Mouse (Mus musculus) spleen, adult 12 weeks (tissue): ENCODE measurements around the gene Smndc1.

Experiments used
- DNase-seq: peaks from one replicate; pipeline ENCODE4 v3.0.0; 2022; ENCODE audit warnings: low spot score

Smndc1 gene

DNA sequence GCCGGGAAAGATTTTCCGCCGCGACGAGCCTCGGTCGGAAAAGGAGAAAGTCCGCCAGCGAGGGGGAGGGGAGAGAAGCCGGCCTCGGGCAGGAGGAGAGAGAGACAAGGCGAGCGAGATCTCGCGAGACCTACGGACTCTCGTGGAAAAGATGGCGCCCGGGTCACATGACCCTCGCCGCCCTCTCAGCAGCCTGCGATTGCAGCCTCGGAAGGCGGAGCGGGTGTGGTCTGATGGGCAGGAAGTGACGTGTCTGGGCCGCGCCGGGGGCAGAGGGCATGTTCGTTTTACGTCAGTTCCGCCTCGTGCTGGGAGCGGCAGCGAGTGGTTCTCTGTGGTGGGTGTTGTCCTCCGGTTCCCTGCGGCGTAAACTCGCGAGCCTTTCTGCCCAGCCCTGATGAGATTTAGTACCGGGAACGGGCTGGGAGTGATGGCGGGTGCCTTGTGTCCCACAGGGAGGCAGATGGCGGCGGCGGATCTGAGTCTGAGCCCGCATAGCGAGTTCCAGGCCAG lies at the start of gene Smndc1:
Smndc1 (minus strand) TSS at position 84 of the 513 bp plus-strand sequence.
- peak; percentile 98 for DNase-seq

GRCm38 (mm10) chr19:53439340-53439739 lies 49.0 kb upstream of the Smndc1 start:
- DNase-seq = no peak

GRCm38 (mm10) chr19:53437991-53438390 lies 47.6 kb upstream of the Smndc1 start:
- no peak for DNase-seq

GRCm38 (mm10) chr19:53437311-53437958 lies 47.1 kb upstream of the Smndc1 start:
- no peak for DNase-seq

- DNase-seq = no peak
These were observed 43.7 kb upstream of the Smndc1 start for GRCm38 (mm10) chr19:53433949-53434689.

DNA sequence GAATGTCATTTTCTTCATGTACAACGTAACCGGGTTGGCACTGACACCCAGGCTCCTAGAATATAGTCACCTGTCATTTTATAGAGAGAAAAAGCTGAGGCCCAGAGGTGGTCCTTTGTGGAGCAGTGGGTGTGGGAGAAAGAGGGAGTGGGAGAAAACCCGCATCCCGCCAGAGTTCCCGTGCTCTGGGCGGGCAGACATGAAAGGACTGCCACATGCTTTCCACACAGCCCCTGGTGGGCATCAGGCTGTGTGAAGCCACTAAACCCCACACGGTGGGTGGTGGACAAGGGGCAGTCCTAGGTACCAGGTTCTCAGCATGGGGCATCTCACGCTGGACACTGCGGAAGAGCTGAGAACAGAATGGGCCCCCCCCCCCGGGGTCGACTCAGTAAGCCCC lies 40.6 kb upstream of the Smndc1 start:
- DNase-seq = no peak

- DNase-seq = no peak
These were observed 40.0 kb upstream of the Smndc1 start for GRCm38 (mm10) chr19:53430356-53430755.

DNA sequence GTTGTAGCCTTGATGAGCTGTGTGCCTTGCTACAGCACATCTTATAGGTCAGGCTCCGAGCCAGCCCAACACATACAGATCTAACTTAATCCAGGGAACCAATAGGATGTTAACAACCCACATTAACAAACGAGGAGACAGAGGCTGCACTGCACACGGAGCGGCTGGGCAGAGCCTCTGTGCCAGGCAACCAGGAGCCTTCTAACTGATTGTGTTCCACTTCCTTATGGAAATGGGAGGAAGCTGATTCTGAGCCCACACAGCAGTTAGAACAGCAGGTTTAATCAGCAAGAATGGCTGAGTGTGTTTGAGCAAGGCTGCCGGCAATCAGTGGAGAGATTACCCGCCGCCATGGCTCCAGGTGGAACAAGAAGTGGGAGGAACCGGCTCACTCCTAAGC lies 37.4 kb upstream of the Smndc1 start:
- DNase-seq = no peak

GRCm38 (mm10) chr19:53427346-53427745 lies 37.0 kb upstream of the Smndc1 start:
- DNase-seq = no peak

GRCm38 (mm10) chr19:53425824-53426223 lies 35.4 kb upstream of the Smndc1 start:
- no peak for DNase-seq

DNA sequence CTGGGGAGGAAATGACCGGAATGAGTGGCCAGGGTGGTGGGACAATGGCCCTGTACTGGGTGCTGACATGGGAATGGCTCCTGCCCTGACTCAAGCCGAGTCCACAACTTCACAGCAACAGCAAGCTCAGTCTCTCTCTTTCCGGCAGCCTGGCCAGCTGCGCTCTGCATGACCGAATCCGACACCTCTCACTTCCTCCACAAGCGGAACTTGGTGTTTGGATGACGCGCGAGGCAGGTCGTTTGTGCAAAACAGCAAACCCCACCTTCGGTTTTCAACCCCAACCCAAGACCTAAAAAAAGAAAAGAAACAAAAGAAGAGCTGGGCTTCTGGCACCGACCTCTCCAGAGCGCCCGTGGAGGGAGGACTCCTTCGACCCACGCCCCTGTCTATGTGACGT lies 34.3 kb upstream of the Smndc1 start:
- DNase-seq = peak; percentile 70

DNA sequence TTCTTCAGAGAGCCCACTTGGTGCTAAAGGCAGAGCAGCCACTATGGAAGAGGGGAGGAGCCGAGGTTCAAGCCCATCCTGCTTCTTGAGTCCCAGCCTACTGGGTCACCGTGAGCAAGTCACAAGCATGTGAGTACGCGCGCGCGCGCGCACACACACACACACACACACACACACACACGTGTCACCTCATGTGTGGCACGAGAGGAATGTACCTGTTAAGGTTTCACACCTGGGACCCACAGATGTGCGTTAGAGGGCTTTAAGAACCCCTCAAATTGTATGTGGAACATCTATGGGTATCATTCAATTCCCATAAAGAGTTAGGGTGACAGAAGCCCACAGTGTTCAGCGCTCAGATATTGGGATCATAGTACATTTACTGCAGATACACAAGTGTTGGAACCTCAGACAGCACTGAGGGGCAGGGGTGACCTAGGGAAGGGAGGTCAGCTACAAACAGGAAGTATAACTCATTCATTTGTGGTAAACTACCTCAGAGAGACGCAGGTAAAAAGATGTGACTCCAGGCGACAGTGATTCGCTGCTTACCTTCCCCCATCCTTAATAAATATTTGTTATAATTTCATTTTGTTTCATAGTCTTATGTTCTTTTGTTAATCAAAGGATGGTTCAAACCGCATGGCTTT lies 33.6 kb upstream of the Smndc1 start:
- DNase-seq = peak; percentile 36

DNA sequence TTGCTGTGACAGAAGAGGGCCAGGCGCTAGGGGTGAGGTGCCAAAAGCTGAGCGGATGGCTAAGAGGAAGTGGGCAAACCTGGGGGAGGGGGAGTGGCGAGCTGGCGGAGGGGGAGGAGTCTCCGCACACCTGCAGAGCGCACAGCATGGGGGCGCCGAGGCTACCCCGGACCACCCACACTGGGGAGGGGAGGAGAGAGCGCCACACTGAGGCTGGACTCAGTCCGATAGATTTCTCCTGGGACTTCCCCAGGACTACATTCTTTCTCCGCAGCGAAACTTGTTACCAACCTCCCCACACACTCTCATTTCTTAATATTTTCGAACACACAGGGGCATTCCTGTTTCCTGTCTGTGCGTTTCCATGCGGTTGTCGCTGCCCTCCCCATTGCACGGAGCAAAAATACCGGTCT lies 33.0 kb upstream of the Smndc1 start:
- DNase-seq = peak; percentile 55

DNA sequence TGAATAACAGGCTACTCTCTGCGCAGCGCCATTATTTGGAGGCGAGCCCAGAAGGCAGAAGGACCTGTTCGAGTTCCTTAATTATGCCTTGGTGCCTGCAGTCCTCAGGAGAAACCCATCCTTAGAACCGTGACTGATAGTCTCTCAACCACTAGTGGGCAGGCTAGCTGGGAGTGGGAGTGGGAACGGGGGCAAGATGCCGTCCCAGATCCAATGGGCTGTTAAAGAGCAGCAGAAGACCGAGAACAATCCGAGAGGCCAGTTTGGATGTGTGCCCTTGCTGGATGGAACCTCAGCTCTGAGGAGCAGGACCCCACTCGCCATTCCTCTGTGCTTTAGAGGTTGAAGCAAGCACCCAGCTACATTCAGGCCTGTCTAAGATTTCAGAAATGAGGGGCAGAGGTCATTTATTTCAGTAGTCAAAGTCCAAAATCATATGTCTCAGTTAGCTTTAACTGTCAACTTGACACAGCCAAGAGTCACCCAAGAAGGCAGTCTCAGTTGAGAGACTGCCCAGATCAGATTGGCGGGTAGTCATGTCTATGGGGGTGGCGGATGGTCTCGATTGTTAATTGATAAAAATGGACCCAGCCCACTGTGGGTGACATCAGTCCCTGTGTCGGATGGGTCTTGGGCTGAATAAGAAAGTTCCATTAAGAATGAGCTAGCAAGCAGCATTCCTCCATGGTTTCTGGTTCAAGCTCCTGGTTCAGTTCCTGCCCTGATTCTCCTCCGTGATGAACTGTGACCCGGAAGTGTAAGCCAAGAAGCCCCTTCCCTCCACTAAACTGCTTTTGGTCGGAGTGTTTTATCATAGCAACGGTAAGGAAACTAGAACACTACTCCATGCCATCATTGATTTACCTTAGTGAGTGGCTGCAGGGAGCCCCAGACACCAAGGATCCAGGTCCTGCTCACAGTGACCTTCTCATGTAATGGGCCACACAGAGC lies 32.3 kb upstream of the Smndc1 start:
- DNase-seq = no peak

DNA sequence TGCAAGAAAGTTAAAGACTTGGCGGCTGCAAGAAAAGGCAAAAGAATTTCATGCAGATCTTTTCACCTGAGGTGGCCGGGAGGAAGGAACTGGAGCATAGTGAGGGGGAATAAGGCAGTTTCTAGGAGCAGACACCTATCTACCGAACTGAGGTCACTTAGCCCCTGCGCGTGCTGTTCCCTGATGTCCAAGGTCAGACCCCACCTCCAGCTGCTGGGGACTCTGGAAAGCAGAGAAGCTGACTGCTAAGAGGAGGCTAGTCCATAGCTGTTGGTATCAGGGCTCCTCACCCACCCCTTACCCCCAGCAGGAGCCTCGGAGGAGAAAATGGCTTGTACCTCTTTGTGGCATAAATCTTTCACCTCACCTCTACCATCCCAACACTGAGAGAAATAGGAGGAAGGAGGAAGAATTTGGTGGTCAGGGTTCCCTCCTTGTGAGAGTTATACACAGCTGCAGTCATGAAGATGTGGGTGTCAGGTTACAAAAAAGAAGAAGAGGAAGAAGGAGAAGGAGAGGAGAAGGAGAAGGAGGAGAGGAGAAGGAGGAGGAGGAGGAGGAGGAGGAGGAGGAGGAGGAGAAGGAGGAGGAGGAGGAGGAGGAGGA lies 31.3 kb upstream of the Smndc1 start:
- DNase-seq = no peak

DNA sequence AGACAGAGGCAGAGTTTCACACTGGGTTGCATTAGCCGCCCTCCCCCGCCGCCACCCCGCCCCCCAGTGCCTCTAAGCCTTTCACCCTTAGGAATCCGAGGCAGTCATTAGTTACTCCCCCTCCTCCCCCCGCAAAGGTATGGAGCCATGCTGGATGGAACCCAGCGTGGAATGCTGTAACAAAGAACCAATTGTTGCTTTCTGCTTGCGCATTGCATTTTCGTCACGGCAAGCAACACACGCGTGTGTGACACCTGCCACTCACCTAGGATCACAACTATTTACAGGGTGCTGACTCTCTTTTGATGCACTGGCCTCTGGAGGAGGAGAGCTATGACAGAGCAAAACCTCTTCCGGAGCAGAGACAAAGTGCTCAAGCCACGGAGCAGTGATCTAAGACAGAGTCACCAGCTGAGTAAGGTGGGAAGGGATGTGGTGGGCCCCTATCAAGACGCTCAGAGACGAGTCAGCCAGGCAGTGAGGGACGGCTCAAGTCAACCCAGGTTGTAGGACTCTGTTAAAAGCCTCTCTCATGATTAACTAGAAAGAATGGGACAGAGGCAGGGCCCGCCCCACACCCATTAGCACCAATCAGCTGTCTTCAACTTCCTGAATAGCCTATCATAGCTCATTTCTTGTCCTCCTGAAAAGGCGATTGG lies 30.7 kb upstream of the Smndc1 start:
- DNase-seq = peak; percentile 43

- DNase-seq = peak; percentile 55
These were observed 29.5 kb upstream of the Smndc1 start for GRCm38 (mm10) chr19:53419834-53420233.

DNA sequence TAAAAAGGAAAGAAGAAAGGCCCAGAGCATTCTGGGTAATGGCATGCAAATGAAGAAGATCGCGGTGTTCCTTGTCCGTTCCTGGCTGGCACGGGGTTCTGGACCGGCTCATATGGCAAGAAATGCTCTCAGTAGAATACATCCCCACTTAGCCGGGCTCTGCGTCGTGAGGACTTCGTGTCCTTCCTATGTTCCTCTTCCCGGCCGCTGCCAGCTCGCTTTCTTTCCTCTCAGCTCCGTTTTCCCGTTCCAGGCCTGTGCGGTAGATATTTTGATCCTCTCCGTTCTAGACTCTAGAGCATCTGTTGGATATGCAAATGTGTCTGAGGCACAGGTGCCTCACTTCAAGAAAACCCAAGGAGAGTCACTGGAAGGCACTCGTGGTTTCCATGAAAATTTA lies 24.8 kb upstream of the Smndc1 start:
- no peak for DNase-seq

DNA sequence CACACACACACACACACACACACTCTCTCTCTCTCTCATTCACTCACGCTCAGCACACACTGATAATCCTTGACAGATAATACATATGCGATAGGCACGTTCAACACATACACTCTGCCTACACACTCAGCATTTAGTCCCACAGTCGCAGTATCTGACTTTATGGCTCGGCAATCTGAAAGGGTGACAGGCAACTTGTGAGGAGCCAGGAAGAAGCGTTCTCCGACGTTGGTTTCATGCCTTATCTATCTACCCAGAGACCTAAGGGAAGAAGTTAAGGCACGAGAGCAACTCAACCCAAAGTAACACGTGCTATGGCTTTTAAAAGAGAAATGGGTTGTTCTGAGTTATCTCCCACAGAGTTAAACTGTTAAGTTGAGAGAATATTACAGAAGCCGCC lies 24.3 kb upstream of the Smndc1 start:
- no peak for DNase-seq

- DNase-seq = no peak
These were observed 23.4 kb upstream of the Smndc1 start for GRCm38 (mm10) chr19:53413617-53414380.
